Mouse (Mus musculus) adipocyte (in vitro differentiated cells): ENCODE measurements around the gene 2610028H24Rik.
A peak's percentile ranks its signal among the peaks of the same experiment; 100 is the strongest.

Experiments
- DNase-seq: peaks from one replicate; pipeline ENCODE4 v3.0.0-alpha.2; 2016; ENCODE audit warnings: low spot score

The 2610028H24Rik gene

DNA sequence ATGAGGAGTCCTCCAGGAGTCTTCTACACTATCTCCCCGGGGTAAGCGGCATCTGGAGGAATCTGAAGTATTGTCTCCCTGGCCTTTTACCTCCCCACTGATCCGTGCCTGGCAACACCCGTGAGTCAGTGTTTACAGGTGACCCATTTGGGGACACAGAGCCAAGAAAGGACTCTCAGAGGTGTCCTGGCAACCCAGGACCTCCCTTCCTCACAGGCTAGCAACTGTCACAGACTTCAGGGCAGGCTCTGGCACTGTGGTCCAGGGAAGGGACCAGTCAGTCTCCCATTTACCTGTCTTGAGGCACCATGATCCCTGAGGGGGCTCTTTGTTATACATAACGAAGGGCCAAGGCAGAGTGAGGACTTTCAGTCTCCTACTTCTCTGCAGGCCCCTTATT lies at the start of gene 2610028H24Rik:
2610028H24Rik (plus strand) TSS at position 231 of the 400 bp plus-strand sequence.
- no peak for DNase-seq

DNA sequence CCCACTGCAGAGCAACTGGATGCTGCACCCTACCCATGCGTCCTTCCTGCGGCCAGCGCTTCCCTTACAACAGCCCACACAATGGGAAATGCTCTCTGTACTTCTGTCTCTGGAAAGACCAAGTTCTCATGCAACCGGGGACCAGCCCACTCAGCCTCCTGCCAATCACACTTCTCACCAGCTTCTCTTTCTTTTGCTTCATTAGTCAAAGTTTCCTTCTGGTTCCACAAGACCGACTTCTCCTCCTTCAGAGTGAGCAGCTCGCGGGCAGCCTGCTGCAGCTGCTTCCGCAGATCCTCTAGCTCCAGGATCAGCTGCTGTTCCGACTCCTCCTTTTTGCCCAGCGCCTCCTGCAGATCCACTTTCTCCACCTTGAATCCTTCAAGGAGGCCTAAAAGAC lies 40.4 kb upstream of the 2610028H24Rik start:
- no peak for DNase-seq

GRCm38 (mm10) chr10:76416811-76417210 lies 32.1 kb upstream of the 2610028H24Rik start:
- no peak for DNase-seq

DNA sequence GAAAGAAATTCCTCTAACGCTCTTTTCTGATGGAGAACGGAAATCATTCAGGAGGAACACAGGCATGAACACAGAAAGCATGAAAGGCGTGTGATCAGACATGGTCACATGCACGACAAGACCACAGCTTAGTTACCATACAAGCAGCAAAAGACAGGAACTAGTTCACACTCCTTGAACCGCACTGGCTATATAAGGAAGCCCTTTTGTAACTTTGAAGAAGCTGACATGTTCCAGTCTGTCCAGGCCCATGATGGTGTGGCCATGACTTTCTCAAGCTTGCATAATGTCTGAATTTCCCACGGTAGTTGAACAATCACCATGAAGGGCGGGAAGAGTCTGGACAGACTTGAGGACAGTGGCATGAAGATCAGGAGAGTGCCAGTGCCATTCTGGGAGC lies 23.2 kb upstream of the 2610028H24Rik start:
- no peak for DNase-seq

DNA sequence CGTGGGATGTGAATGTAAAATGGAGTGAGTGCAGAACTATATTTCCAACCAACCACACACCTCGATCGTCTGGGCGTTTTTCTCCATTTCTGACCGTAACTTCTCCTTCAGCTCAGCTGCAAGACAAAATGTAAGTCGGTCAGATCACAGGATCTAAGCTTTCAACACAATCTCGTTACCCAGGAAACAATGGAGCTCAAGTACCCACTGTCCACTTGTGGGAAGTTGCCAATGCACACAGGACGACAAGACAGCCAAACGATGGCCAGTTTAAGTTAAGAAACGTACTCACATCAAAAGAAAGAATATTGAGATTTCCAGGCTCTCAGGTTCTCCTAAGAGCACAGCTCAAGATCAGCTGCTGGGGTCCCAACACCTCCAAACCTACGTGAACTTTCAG lies 15.0 kb upstream of the 2610028H24Rik start:
- DNase-seq: no peak

DNA sequence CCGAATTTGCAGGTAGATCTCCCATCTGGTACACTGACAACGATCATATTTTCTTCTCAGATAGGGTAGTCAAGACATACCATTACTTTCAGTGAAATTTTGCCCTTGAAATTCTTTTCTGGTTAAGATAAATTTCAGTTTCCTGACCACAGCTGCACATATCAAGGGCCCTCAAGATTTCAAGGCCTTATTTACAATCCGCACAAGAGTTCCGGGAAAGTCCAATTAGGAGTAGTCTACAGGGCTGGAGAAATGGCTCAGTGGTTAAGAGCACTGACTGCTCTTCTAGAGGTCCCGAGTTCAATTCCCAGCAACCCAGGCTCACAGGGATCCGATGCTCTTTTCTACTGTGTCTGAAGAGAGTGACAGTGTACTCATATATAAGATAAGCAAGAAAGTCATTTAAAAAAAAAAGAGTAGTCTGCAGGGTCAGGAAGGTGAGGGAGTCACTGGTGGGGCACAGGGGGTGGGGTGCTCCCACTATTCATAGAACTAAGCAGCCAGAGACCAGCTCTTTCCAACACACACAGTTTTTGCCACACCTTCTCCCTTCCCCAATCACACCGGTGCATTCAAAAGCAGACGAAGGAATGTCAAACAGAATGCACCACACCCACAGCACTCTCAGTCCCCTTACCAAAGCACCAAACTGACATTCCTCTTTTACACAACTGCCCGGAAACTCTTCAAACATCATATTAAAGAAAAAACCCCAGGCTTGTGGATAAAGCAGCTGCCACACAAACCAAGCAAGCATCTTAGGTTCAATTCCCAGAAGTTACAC lies 9.6 kb upstream of the 2610028H24Rik start:
- DNase-seq: no peak

DNA sequence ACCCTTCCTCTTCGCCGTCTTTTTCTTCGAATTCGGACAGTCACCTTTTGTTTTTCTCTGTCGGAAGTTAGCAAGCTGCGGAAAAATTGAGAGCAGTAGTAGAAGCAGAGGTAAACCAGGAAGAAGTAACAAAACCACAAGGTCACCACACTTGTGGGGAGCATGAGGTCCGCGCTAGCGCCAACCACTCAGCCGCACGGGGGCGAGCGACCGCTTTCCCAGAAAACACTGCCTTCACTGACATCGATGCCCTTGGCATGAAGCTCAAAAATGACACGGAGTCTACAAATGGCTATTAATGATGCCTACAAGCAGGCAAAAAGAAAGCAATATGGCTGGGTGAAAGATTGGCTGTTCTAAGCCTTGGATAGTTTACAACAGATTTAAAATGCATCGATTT lies 8.6 kb upstream of the 2610028H24Rik start, which contains the start of gene AC141477.1:
AC141477.1 (minus strand) TSS at position 164 of the 400 bp plus-strand sequence.
- no peak for DNase-seq

DNA sequence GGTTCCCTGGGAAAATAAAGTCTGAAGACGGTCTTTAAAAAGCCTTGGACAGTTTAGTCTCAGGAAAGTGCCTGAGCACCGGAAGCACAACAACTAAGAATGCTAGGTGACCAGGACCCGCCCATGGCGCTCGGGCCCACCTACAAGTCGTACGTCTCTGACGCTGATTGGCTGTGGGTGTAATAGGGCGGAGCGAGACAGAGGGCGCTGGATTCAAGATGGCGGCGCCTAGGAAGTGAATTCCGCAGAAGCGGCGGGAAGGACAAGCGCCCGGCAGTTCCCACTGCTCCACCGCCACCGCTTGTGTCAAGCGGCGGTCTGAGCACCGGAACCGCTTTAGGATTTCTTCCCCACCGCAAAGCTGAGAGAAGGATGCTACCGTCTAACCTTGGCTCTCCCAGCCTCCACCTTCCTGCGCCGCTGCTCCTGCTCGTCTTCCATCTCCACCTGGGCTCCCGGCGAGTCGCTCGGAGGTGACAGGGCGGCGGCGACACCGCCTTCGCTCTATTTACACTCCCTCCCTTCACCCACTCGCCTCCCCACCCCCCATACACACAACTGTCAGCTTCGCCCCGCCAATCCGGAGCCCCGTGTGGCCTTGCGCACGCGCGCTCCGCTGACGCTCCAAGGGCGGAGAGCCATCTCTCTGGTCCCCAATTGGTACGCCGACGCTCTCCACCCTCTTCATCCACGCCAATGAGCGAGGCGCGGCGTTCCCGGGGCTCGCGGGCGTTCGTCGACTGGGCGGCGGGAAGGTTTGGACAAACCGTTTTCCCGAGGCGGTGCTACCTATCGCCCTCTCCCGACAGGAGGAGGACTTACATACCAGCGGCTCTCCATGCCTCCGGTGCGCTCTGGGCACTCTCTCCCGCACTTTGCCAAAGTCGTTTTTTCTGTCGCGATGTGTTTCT lies 6.4 kb upstream of the 2610028H24Rik start, which contains the start of gene Pcnt:
Pcnt (minus strand) TSS at position 609 of the 911 bp plus-strand sequence.
- peak; percentile 98 for DNase-seq

GRCm38 (mm10) chr10:76445996-76446681 lies 2.7 kb upstream of the 2610028H24Rik start:
- no peak for DNase-seq

GRCm38 (mm10) chr10:76447406-76448229 lies 1.3 kb upstream of the 2610028H24Rik start:
- peak; percentile 43 for DNase-seq

DNA sequence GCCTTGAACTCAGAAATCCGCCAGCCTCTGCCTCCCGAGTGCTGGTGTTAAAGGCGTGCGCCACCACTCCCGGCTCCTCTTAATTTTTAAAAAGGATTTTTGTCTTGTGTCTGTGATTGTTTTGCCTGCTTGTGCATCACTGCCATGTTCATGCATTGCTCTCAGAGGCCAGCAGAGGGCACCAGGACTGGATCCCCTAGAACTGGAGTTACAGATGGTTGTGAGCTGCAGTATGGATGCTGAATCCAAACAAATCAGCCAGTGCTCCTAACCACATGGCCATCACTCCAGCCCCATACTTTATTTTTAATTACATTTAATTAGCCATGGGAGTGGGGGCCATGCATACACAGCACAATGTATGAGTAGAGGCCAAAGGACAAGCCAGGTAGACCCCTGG lies 6.4 kb downstream of the 2610028H24Rik start:
- peak; percentile 65 for DNase-seq

- no peak for DNase-seq
These were observed 12.4 kb downstream of the 2610028H24Rik start for GRCm38 (mm10) chr10:76461255-76461654.

DNA sequence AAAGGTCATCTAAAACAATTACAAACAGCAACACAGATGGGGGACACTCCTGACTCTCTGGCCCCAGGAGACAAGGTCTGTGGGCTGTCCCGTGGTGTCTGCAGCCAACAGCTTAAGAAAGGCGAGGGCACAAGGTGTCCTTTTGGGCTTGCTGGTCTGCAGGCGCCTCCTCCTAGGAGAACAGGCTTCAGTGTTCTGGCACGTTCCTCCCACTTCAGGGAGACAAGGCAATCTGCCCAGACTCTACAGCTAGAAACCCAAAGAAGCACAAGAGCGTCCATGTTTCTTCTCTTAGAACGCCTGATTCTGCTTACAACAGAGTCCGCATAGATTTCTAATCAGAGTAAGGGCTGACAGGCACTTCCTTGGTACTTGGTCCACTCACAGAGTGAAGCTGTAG lies 13.4 kb downstream of the 2610028H24Rik start:
- DNase-seq: no peak

DNA sequence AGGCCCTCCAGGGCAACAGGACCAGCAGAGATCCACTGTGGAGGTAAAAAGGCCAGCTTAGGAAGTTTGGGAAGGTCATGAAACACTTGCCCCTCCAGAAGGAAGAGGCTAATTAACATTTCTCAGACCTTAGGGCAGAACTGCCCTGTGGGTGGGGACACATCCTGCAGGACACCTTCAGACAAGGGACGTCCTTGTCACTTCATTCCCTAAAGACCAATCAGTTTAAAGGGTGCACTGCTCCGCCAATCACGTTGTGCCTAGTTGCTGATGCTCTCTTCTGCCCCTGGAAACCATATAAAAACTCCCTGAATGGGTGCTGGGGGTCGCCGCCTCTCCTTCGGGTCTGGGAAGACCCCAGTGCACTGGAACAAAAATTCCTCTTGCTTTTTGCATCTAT lies 13.8 kb downstream of the 2610028H24Rik start:
- no peak for DNase-seq

DNA sequence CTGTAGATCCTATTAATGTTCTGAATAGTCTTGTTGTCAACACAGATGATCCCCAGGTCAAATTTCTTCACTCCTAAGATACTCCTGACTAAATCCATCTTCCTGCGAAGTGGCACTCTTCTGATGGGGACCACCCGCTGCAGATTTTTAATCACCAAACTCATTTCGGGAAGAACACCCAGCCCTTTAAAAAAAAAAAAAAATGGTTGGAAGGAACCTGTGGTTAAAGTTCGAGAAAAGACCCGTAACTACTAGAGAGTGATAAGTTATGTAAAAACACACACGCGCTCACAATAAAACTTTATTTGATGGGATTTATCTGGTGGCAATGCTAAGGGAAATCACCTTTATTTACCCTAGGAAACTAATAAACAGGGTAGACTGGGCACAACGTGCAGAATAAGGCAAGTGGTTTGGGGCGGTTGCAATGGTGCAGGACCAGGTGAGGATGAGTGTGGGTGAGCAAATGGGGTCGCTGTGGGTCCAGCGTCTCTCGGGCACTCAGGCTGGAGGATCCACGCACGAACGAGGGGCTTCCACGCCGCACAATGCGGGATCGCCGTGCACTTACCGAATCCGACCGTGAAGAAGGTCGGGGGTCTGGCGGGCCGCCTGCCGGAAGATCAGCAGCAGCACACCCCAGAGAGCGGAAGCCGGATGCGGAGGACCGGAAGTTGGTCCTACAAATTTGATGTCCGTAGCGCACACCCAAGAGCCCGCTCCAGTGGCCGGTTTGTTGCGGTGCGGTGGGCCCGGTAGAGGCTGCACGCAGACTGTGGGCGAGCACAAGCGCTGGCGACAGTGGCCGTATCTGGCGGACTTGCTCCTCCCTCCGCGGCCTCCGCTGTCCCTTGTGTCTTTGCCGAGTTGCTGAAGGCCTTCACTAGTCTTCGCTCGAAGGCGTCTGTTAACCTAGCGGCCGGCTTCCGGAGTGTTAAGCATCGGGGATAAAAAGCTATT lies 19.6 kb downstream of the 2610028H24Rik start, which contains the start of the genes Mcm3ap and Ybey:
Mcm3ap (plus strand) TSS at position 725 of the 960 bp plus-strand sequence.
Ybey (minus strand) TSS at position 912 of the 960 bp plus-strand sequence.
- peak; percentile 89 for DNase-seq

DNA sequence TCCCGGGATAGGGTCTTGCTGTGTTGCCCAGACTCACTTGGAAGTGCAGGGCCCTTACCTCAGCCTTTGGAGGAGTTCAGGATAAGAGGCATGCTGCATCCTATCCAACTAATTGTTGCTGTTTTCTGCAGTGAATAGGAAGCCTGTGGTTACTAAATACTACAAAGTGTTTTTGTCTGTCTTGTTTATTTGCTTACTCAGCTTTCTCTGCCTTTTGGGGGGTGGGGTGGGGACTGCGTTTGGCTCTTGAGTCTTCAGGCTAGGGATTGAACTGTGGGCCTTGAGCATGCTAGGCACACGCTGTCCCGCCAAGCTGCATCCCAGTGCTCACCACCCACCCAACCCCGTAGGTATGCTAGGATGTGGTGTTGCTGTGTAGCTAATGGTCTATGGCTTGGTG lies 24.9 kb downstream of the 2610028H24Rik start:
- no peak for DNase-seq

- no peak for DNase-seq
These were observed 32.0 kb downstream of the 2610028H24Rik start for GRCm38 (mm10) chr10:76480851-76481250.

DNA sequence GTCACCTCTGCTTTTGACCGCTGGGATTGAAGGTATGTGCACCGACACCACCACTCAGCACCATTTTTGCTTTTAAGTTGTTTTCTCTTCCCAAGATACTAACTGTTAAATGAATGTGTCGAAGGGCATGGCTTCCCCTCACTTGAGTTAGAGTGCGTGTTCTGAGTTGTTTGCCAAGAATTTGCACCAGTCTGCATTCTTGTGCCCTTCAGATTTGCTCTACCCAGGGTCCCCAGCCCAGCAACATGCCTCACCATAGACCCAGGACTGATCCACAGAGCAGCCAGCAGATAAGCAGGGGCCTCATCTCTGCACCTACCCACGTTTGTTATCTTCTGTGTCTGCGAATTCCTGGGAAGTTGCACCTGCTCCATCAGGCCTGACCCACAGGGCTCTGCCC lies 32.6 kb downstream of the 2610028H24Rik start:
- DNase-seq: no peak

DNA sequence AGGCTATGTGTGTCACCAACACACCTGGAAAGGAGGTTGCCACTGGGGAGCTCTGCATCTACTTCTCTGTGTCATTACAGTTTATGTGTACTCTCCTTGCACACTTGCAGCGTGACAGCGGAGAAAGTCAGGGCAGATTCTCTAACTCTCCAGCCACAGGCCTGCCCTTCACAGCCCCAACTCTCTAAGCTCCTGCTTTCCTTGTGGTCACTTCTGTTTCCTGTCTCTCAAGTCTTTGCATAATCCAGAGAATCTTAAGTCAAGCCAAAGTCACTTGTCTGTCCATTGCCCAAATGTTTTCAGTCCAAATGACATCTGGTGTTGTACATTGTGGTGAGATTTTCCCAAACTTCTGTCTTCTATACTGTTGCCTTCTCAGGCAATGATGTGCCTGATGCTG lies 37.4 kb downstream of the 2610028H24Rik start:
- DNase-seq: no peak

GRCm38 (mm10) chr10:76488265-76488664 lies 39.4 kb downstream of the 2610028H24Rik start:
- DNase-seq: no peak
